Mouse (Mus musculus) intestine, postnatal 0 days (tissue): ENCODE data around the gene Jmjd6. TPM values are rescaled to one million over a fixed set of nuclear protein-coding genes. Genes with fewer than 3 reads are reported as not detected.

ENCODE experiments used
- ATAC-seq: fragments of 200-750 bp; cut with Nextera tagmentation; 2 replicates; pipeline ENCODE4 v1.8.0; 2017; ENCODE audit warnings: mild to moderate bottlenecking, moderate TSS enrichment, moderate library complexity
- H3K27ac ChIP-seq: fragments of 300-500 bp; sonication (generic); 2 replicates; pipeline ENCODE4 v1.5.1; 2014; ENCODE audit warnings: mild to moderate bottlenecking, low read depth, low read length, moderate library complexity
- H3K27me3 ChIP-seq: fragments of 300-500 bp; sonication (generic); replicated peaks from 2 replicates; pipeline ENCODE4 v1.6.1; 2014; ENCODE audit warnings: low read length, mixed read lengths; ENCODE audit not compliant: control insufficient read depth, insufficient read depth
- H3K36me3 ChIP-seq: fragments of 300-500 bp; sonication (generic); 2 replicates; pipeline ENCODE4 v1.6.1; 2014; ENCODE audit warnings: mild to moderate bottlenecking, moderate library complexity; ENCODE audit not compliant: control insufficient read depth, insufficient read depth
- H3K4me1 ChIP-seq: fragments of 300-500 bp; sonication (generic); replicated peaks from 2 replicates; pipeline ENCODE4 v1.6.1; 2014; ENCODE audit warnings: antibody characterized with exemption, low read length, mixed read lengths; ENCODE audit not compliant: control insufficient read depth, insufficient read depth
- H3K4me2 ChIP-seq: fragments of 300-500 bp; sonication (generic); replicated peaks from 2 replicates; pipeline ENCODE4 v1.6.1; 2014; ENCODE audit warnings: low read depth, mild to moderate bottlenecking, moderate library complexity
- H3K4me3 ChIP-seq: fragments of 300-500 bp; sonication (generic); 2 replicates; pipeline ENCODE4 v1.5.1; 2014; ENCODE audit warnings: low read depth, low read length
- H3K9ac ChIP-seq: fragments of 300-500 bp; sonication (generic); 2 replicates; pipeline ENCODE4 v1.6.1; 2014; ENCODE audit warnings: mild to moderate bottlenecking, low read depth, low read length
- H3K9me3 ChIP-seq: fragments of 300-500 bp; sonication (generic); 2 replicates; pipeline ENCODE4 v1.6.1; 2016; ENCODE audit warnings: mixed run types; ENCODE audit not compliant: control insufficient read depth
- CTCF ChIP-seq: sonication (generic); IDR thresholded peaks from 2 replicates; pipeline ENCODE4 v1.5.1; 2016; ENCODE audit warnings: low read depth, mild to moderate bottlenecking, control low read depth, antibody characterized with exemption, moderate library complexity
- WGBS: fragments of 180-500 bp; shearing (Covaris S2); extraction: QIAGEN DNeasy Blood & Tissue Kit; methylation state at CpG from one replicate; pipeline ENCODE4 v1.1.7; 2014; 5-methylcytosine and 5-hydroxymethylcytosine counted together
- polyA plus RNA-seq: library from polyadenylated mRNA; unstranded; fragments of >200 nt; fragmentation: Nextera tagmentation; extraction: Ambion mirVana; gene quantifications from 2 replicates; pipeline ENCODE4 v1.2.1, GENCODE M21; 2015

Jmjd6 gene
- polyA plus RNA-seq, 1 experiment from 2014 or later, result 44.4 TPM

DNA sequence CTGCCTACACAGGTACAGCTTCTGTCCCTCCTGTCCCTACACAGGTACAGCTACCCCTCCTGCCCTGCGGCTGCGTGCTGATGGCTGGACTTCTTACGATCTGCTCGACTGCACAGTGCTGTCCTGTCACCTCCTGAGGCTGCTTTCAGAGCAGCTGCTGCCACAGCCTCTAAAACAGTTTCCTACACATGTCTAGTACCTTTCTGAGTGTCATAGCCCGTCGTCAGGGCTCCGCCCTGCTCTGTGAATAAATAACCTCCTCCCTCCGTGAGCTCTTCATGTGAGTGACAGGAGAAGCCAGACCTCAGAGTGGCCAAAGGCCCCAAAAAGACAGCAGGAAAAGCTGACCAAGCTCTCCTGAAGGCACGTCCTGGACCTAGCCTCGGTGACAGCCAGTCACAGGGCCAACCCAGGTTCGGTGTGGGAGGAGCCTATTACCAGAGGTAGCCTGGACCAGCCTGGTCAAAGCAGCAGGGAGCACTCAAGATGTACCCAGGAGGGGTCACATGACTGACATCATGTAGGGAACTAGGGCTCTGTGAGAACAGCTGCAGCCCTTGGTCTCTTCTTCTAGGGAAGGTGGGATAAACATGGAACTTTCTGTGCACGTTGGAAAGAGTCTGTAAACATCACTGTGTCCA is 22.8 kb upstream of the Jmjd6 start:
- H3K4me3 ChIP-seq, result no peak overlapping the region
- no peak overlapping the region for H3K4me2 ChIP-seq
- no peak overlapping the region for H3K9ac ChIP-seq
- 63% methylated on average over 12 of the region's 12 CpGs for WGBS
- ATAC-seq, result no peak
- H3K4me1 ChIP-seq, result no peaks in the 10 kb centered on the region
- TF ChIP-seq CTCF, result no peak
- no peaks in the 10 kb centered on the region for H3K9me3 ChIP-seq
- peaks cover 58% of the 10 kb centered on the region for H3K36me3 ChIP-seq
- no peak overlapping the region; the same call in 1 of the 2 replicates for H3K27ac ChIP-seq
- no peaks in the 10 kb centered on the region for H3K27me3 ChIP-seq

DNA sequence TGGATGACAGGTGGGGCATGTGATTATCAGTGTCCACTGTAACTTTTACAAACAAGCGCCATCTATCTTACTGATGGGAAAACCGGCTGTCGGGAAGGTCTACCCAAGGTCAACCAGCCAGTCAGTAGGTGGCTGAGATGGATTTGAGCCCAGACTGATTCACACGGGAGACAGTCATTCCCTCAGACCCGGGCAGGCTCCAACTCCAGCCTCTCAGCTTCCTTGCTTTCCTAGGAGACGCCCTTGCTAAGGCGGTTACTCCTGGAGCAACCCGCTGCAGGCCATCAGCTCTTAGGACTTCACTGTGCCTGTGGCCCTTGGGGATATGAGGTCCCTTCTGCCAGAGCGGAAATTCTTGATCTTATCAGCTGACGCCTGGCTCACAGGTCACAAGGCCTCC is 21.2 kb upstream of the Jmjd6 start:
- no peak overlapping the region for H3K4me3 ChIP-seq
- no peak overlapping the region for H3K9ac ChIP-seq
- no peaks in the 10 kb centered on the region for H3K4me1 ChIP-seq
- H3K27me3 ChIP-seq, result no peaks in the 10 kb centered on the region
- peak overlapping the region; percentile 21; the same call in 1 of the 2 replicates for H3K27ac ChIP-seq
- H3K36me3 ChIP-seq, result peaks cover 54% of the 10 kb centered on the region
- H3K9me3 ChIP-seq, result no peaks in the 10 kb centered on the region
- ATAC-seq, result no peak
- TF ChIP-seq CTCF, result no peak
- no peak overlapping the region for H3K4me2 ChIP-seq
- 55% methylated on average over 10 of the region's 10 CpGs for WGBS

DNA sequence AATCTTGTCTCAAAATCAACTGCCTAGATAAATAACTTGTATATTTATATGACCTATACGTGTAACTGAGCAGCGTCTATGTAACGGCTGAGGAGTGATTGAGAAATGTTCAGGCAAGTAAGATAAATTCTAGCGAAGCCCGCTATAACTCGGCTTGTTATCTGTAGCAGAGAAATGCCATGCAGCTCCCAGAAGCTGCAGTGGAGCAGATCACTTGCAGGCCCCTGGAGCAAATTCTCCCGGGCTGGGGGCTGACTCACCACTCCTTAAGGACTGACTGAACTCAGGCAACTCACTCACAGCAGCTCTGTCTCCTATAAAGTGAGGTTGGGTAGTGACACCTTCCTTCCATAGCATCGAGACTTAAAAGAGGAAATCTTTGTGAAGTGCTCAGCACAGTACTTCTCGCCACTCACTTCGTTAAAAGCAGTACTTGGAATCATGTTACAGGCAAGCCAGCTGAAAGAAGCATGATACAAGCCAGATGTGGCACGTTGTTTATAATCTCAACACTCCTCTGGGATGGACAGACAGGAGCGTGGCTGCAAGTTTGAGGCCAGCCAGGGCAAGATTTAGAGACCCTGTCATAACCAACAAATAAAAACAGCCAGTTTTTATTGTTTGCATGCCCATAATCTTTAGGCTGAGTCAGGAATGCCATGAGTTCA is 14.1 kb upstream of the Jmjd6 start:
- no peak for TF ChIP-seq CTCF
- Histone ChIP-seq H3K9me3 (no peaks in the 10 kb centered on the region), H3K9ac (no peak overlapping the region), H3K4me2 (no peak overlapping the region), H3K36me3 (peaks cover 23% of the 10 kb centered on the region), H3K27me3 (no peaks in the 10 kb centered on the region), H3K4me1 (no peaks in the 10 kb centered on the region), H3K4me3 (no peak overlapping the region), H3K27ac (peak overlapping the region; percentile 35)
- WGBS, result 47% methylated on average over 12 of the region's 12 CpGs
- no peak for ATAC-seq

DNA sequence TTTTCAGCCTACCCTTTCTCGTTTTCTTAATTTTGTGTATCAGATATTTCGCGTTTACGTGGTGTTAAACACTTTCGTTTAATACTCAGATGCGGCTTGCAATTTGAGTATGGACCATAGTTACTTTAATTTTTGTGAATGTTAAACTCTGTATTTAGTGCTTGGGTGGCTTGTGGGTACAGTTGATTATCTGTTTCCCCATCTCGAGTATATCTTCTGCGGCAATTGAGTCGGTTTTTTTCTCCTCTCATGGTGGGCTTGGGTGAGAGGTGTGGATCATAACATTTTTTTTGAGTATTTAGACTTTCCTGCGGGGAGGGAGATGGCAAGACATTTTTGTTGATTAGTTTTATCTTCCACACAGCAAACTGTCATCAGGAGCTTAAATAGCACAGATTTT is 11.0 kb upstream of the Jmjd6 start:
- WGBS, result 19% methylated on average over 10 of the region's 10 CpGs
- no peak for ATAC-seq
- peak overlapping the region; percentile 96 for H3K9ac ChIP-seq
- H3K4me2 ChIP-seq, result peak overlapping the region; percentile 72
- no peaks in the 10 kb centered on the region for H3K27me3 ChIP-seq
- H3K4me3 ChIP-seq, result peak overlapping the region; percentile 93
- no peaks in the 10 kb centered on the region for H3K4me1 ChIP-seq
- peak overlapping the region; percentile 97; the same call in 1 of the 2 replicates for H3K27ac ChIP-seq
- peaks cover 20% of the 10 kb centered on the region for H3K36me3 ChIP-seq
- no peak for TF ChIP-seq CTCF
- H3K9me3 ChIP-seq, result no peaks in the 10 kb centered on the region

DNA sequence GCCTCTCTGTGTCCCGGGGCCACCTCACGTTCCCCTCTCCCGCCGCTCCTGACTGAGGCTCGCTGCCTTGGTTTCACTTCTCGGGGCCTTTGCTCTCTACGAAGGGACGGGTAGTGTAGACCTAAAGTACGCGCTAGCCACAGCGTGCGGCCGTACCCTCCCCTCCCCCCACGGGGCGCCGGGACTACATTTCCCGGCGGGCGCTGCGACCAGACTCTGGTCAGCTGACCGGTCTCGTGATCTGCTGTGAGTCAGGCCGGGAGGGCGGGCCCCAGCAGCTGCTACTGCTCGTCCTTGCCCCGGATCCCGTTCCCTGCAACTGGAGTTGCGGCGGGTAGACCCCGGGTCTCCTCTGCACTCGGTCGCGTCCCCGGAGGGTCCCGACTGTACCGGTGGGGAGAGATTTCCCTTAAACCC is 10.3 kb upstream of the Jmjd6 start:
- Histone ChIP-seq H3K27ac (peak overlapping the region; percentile 97), H3K9me3 (no peaks in the 10 kb centered on the region), H3K4me1 (no peaks in the 10 kb centered on the region), H3K4me2 (peak overlapping the region; percentile 72), H3K4me3 (peak overlapping the region; percentile 93), H3K36me3 (peaks cover 20% of the 10 kb centered on the region), H3K27me3 (no peaks in the 10 kb centered on the region), H3K9ac (peak overlapping the region; percentile 96)
- under 1% methylated on average over 36 of the region's 36 CpGs for WGBS
- peak; percentile 79 for ATAC-seq
- no peak for TF ChIP-seq CTCF

DNA sequence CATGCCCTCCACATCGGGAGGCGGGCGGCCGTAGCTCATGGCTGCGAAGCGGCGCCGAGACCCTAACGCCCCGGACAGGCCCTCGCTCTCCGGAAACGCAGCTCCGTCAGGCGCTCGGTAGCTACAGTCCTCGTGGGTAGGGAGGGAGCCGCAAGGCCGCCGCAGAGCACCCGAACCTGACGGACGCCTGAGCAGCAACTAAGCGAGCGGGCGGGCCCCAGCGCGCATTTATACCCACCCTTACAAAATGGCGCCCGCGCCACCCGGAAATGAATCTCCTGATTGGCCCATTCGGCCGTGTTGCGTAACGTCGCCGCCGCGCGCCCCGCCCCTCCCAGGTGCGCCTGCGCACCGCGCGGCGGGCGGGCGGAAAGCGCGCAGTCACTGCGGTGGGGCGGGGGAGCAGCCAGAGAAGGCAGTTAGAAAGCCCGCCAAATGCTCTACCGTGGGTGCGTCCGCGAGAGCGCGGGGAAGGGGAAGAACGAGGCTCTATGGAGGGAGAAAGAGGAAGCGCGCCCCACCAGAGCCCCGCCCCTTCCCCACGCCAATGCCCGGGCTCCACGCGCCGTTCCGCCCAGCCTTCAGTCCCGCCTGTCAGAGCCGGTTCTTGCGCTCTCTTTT is 9.8 kb upstream of the Jmjd6 start, which contains the start of gene Srsf2:
Gene Srsf2, minus strand, starts transcription at position 204 of the 621 bp plus-strand sequence.
- Histone ChIP-seq H3K4me2 (peak within 1 kb of the TSS; percentile 72), H3K27ac (peak within 1 kb of the TSS; percentile 97), H3K9ac (peak within 1 kb of the TSS; percentile 96), H3K4me3 (peak within 1 kb of the TSS; percentile 93), H3K27me3 (no peaks in the 10 kb centered on the region), H3K9me3 (no peaks in the 10 kb centered on the region), H3K36me3 (peaks cover 25% of the 10 kb centered on the region), H3K4me1 (no peaks in the 10 kb centered on the region)
- WGBS, result under 1% methylated on average over 74 of the region's 74 CpGs
- TF ChIP-seq CTCF, result no peak
- ATAC-seq, result peak; percentile 81
